Mouse (Mus musculus): ENCODE data around the gene Mypn. TPM values are rescaled to one million over a fixed set of nuclear protein-coding genes. Genes with fewer than 3 reads are reported as not detected.

Gene Mypn
- polyA plus RNA-seq, 1 experiment from 2014 or later = 0.12 TPM

DNA sequence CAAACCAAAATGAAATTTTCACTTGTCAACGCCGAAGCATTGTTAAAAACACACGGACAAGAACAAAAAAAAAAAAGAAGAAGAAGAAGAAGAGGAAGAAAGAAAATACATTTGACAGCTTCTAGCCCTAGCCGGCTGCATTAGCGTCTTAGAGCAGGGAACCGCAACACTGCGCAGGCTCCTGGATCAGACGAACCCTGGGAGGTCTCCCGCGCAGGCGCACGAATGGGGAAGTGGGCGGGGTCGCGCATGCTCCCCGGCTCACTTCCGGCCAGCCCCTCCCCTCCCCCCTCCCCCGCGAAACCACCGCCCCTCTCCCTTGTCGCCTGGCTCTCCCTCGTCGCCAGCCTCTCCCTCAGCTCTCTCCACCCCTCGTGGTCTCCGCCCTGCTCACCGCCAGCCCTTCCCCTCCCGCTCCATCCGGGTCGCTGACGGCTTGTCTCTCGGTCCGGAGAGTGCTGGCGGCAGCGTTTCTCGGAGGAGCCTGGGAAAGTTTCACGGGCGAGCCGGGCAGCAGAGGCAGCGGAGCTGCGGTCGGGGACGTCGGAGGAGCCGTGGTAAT is 39.8 kb upstream of the Mypn start, which contains the start of gene Herc4:
Gene Herc4, plus strand, starts transcription at position 318 of the 562 bp plus-strand sequence.
- Histone ChIP-seq H3K36me3 (ENCODE audit: control insufficient read depth, insufficient read depth, low read length) (no peaks in the 10 kb centered on the region), H3K27me3 (ENCODE audit: control insufficient read depth, insufficient read depth, low read length) (no peaks in the 10 kb centered on the region), H3K4me2 (replicated peaks; ENCODE audit: low read depth) (peak within 1 kb of the TSS; percentile 56), H3K27ac (replicated peaks) (peak within 1 kb of the TSS; percentile 99), H3K9ac (ENCODE audit: low read length) (peak within 1 kb of the TSS; percentile 98), H3K4me3 (ENCODE audit: low read depth, low read length) (peak within 1 kb of the TSS; percentile 97), H3K4me1 (replicated peaks; ENCODE audit: control insufficient read depth, insufficient read depth) (no peaks in the 10 kb centered on the region; the same call in 1 of the 2 replicates), H3K9me3 (ENCODE audit: control insufficient read depth, low read length) (no peaks in the 10 kb centered on the region)
- ATAC-seq (ENCODE audit: low FRiP score, low TSS enrichment) (peak; percentile 100), DNase-seq (ENCODE audit: low spot score) (peak; percentile 99)
- TF ChIP-seq EP300 (optimal IDR thresholded peaks at IDR 0.05) (no peak), CTCF (IDR thresholded peaks at IDR 0.05; ENCODE audit: low read depth) (no peak)
- under 1% methylated on average over 40 of the region's 44 CpGs for WGBS

DNA sequence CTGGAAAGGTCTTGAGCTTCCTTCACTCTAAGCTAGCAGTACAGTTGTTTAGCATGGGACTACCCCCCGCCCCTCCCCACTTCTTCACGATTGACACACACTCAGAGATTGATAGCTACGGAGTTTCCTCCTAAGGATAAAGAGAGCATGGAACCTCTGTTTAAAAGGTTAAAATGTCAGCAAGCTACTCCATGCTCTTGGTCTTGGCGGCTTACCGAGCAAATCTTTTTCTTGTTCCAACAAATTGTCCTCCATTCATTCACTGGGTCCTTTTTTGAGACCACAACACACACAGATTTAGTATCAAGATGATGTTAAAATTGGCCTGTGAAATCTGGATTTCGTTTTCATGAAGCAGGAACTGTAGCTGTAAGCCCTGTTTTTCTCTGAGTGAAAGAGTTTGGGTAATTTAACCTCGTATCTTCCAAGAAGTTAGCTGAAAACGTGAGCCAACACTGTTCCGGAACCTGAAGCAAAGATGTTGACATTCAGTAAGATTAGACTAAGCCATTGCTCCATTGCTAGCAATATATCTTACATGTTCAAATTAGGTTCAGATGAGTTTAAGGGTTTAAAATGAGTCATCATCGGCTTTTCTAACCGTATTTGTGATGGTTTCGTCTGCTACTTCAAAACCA is 39.2 kb upstream of the Mypn start:
- Histone ChIP-seq H3K9ac (ENCODE audit: low read length) (peak overlapping the region; percentile 54), H3K4me2 (replicated peaks; ENCODE audit: low read depth) (peak overlapping the region; percentile 54), H3K36me3 (ENCODE audit: control insufficient read depth, insufficient read depth, low read length) (no peaks in the 10 kb centered on the region), H3K9me3 (ENCODE audit: control insufficient read depth, low read length) (no peaks in the 10 kb centered on the region), H3K4me3 (ENCODE audit: low read depth, low read length) (peak overlapping the region; percentile 97), H3K4me1 (replicated peaks; ENCODE audit: control insufficient read depth, insufficient read depth) (no peaks in the 10 kb centered on the region; the same call in 1 of the 2 replicates), H3K27me3 (ENCODE audit: control insufficient read depth, insufficient read depth, low read length) (no peaks in the 10 kb centered on the region), H3K27ac (replicated peaks) (peak overlapping the region; percentile 41; the same call in 1 of the 2 replicates)
- WGBS = 15% methylated on average over 12 of the region's 12 CpGs
- TF ChIP-seq EP300 (optimal IDR thresholded peaks at IDR 0.05) (no peak), CTCF (IDR thresholded peaks at IDR 0.05; ENCODE audit: low read depth) (no peak)
- ATAC-seq (ENCODE audit: low FRiP score, low TSS enrichment) (0 out of 2 replicates have a peak, but pooled peaks have one; percentile 28), DNase-seq (ENCODE audit: low spot score) (no peak)

DNA sequence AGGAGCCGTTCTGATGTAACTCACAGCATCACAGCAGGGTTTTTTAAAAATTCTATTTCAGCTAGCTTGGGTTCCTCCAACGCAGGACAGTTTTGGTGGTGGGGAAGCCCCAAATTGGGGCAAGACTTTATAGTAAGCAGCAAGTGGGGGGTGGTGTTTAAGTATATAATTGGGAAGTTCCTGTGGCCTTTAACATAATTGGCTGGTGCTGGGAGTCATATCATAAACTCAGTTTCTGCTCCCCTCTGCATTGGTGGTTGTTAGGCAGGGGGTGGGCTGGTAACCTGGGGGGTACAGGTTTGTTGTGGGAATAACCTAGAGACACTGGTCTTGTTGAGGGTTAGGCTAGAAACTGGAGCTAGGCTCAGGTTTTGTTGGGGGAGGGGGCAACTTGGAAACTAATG is 37.1 kb upstream of the Mypn start:
- H3K36me3 ChIP-seq (ENCODE audit: control insufficient read depth, insufficient read depth, low read length) = no peaks in the 10 kb centered on the region
- ATAC-seq (ENCODE audit: low FRiP score, low TSS enrichment) (no peak), DNase-seq (ENCODE audit: low spot score) (no peak)
- TF ChIP-seq EP300 (optimal IDR thresholded peaks at IDR 0.05) (no peak), CTCF (IDR thresholded peaks at IDR 0.05; ENCODE audit: low read depth) (no peak)
- 70% methylated on average over 2 of the region's 2 CpGs for WGBS
- no peak overlapping the region for H3K27ac ChIP-seq (replicated peaks)
- H3K4me1 ChIP-seq (replicated peaks; ENCODE audit: control insufficient read depth, insufficient read depth) = no peaks in the 10 kb centered on the region; the same call in 1 of the 2 replicates
- H3K4me3 ChIP-seq (ENCODE audit: low read depth, low read length) = no peak overlapping the region
- no peak overlapping the region for H3K9ac ChIP-seq (ENCODE audit: low read length)
- H3K9me3 ChIP-seq (ENCODE audit: control insufficient read depth, low read length) = no peaks in the 10 kb centered on the region
- H3K4me2 ChIP-seq (replicated peaks; ENCODE audit: low read depth) = no peak overlapping the region
- H3K27me3 ChIP-seq (ENCODE audit: control insufficient read depth, insufficient read depth, low read length) = no peaks in the 10 kb centered on the region

DNA sequence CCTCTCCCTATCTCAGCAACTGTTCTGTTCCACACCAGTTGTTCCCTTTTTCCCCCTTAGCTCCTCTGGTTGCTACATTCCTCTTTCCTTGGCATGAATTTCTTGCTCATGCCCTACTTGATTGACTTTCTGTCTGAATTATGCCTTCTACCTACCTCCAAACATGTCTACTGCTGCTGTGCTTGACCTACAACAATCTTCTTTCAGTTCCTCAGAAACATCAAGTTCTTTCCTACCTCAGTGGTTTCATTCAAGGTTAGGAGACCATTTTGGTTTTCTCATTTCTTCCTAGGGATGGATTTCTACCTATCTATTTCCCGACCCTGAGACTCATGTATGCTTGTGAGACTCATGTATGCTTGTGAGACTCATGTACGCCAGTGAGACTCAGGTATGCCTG is 36.1 kb upstream of the Mypn start:
- Histone ChIP-seq H3K9ac (ENCODE audit: low read length) (no peak overlapping the region), H3K27ac (replicated peaks) (no peak overlapping the region), H3K4me2 (replicated peaks; ENCODE audit: low read depth) (no peak overlapping the region), H3K27me3 (ENCODE audit: control insufficient read depth, insufficient read depth, low read length) (no peaks in the 10 kb centered on the region), H3K4me3 (ENCODE audit: low read depth, low read length) (no peak overlapping the region), H3K36me3 (ENCODE audit: control insufficient read depth, insufficient read depth, low read length) (no peaks in the 10 kb centered on the region), H3K4me1 (replicated peaks; ENCODE audit: control insufficient read depth, insufficient read depth) (no peaks in the 10 kb centered on the region; the same call in 1 of the 2 replicates), H3K9me3 (ENCODE audit: control insufficient read depth, low read length) (no peaks in the 10 kb centered on the region)
- TF ChIP-seq EP300 (optimal IDR thresholded peaks at IDR 0.05) (no peak), CTCF (IDR thresholded peaks at IDR 0.05; ENCODE audit: low read depth) (no peak)
- ATAC-seq (ENCODE audit: low FRiP score, low TSS enrichment) (no peak), DNase-seq (ENCODE audit: low spot score) (no peak)
- 81% methylated on average over 2 of the region's 2 CpGs for WGBS

DNA sequence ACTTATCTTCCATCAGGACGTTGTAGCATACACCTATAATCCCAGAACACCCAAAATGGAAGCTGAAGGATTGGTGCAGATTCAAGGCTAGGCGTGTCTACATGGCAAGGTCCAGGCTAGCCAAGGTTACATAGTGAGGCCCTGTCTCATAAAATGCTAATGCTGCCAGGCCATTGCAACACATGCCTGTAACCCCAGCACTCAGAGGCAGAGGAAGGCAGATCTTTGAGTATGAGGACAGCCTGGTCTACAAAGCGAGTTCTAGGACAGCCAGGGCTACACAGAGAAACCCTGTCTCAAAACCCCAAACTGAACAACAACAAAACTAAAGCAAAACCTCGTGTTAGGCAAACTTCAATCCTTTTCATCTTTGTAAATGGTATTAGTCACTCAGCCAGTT is 34.3 kb upstream of the Mypn start:
- DNase-seq (ENCODE audit: low spot score) = no peak

DNA sequence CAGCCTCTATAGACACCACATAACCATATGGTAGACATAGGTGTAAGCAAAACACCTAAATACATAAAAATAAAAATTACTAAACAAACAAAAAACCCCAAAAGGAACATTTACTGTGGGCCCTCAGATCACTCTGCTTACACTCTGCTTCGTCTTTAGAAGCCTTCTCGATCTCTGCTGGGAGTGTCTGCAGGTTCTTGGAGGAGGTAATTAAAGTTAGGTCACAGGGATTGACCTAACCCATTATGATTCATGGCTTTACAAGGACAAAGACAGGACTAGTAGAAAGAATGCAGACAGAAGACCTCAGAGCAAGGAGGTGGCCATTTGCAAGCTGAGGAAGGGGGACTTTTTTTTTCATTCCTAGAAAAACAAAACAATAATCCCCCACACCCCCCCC is 33.5 kb upstream of the Mypn start:
- WGBS = 73% methylated on average over 2 of the region's 2 CpGs

More for the DNA sequence above, 34.3 kb upstream of the Mypn start:
- Histone ChIP-seq H3K36me3 (ENCODE audit: control insufficient read depth, insufficient read depth, low read length) (no peaks in the 10 kb centered on the region), H3K4me1 (replicated peaks; ENCODE audit: control insufficient read depth, insufficient read depth) (no peaks in the 10 kb centered on the region; the same call in 1 of the 2 replicates), H3K4me2 (replicated peaks; ENCODE audit: low read depth) (no peak overlapping the region), H3K4me3 (ENCODE audit: low read depth, low read length) (no peak overlapping the region), H3K27me3 (ENCODE audit: control insufficient read depth, insufficient read depth, low read length) (no peaks in the 10 kb centered on the region), H3K27ac (replicated peaks) (no peak overlapping the region), H3K9me3 (ENCODE audit: control insufficient read depth, low read length) (no peaks in the 10 kb centered on the region), H3K9ac (ENCODE audit: low read length) (no peak overlapping the region)
- no peak for TF ChIP-seq CTCF (IDR thresholded peaks at IDR 0.05; ENCODE audit: low read depth)
- 66% methylated on average over 4 of the region's 4 CpGs for WGBS
- ATAC-seq (ENCODE audit: low FRiP score, low TSS enrichment) = no peak

More for the DNA sequence above, 33.5 kb upstream of the Mypn start:
- Histone ChIP-seq H3K4me2 (replicated peaks; ENCODE audit: low read depth) (no peak overlapping the region), H3K9ac (ENCODE audit: low read length) (no peak overlapping the region), H3K27ac (replicated peaks) (no peak overlapping the region), H3K4me3 (ENCODE audit: low read depth, low read length) (no peak overlapping the region), H3K4me1 (replicated peaks; ENCODE audit: control insufficient read depth, insufficient read depth) (no peaks in the 10 kb centered on the region), H3K36me3 (ENCODE audit: control insufficient read depth, insufficient read depth, low read length) (no peaks in the 10 kb centered on the region), H3K27me3 (ENCODE audit: control insufficient read depth, insufficient read depth, low read length) (no peaks in the 10 kb centered on the region), H3K9me3 (ENCODE audit: control insufficient read depth, low read length) (no peaks in the 10 kb centered on the region)
- ATAC-seq (ENCODE audit: low FRiP score, low TSS enrichment) = no peak
- DNase-seq (ENCODE audit: low spot score) = no peak
- TF ChIP-seq CTCF (IDR thresholded peaks at IDR 0.05; ENCODE audit: low read depth) (no peak), EP300 (optimal IDR thresholded peaks at IDR 0.05) (no peak)
